Mouse (Mus musculus): Measurements from ENCODE around the gene Nat14. TPM values are rescaled to one million over a fixed set of nuclear protein-coding genes. Genes with fewer than 3 reads are reported as not detected.

Nat14 gene
- polyA plus RNA-seq, 1 experiment from 2014 or later: 38.3 TPM

DNA sequence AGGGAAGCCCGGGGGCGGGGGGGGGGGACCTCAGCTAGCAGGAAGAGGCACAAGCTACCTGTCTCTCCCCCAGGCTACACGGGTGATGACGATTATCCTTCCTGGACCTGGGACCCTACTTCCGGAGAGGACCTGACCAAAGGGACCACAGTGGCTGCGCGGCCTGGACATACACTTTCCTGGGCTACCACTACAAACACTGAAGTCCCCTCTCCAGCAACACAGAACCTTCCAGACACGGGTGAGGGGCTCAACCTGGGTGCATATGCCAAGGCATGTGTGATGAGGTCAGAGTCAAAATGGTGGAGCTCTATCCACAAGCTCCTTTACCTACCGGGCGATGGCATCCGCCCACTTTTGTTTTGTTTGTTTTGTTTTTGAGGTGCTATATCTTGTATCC lies 15.6 kb downstream of the Nat14 start:
- no peaks in the 10 kb centered on the region for H3K36me3 ChIP-seq (ENCODE audit: control insufficient read depth, insufficient read depth)
- H3K4me1 ChIP-seq (replicated peaks; ENCODE audit: control insufficient read depth, insufficient read depth, low read length): no peaks in the 10 kb centered on the region
- WGBS: 88% methylated on average over 9 of the region's 11 CpGs
- no peak overlapping the region for H3K27ac ChIP-seq (ENCODE audit: low read length)
- ATAC-seq: no peak
- H3K9ac ChIP-seq (replicated peaks; ENCODE audit: low read depth, low read length): no peak overlapping the region
- H3K9me3 ChIP-seq (ENCODE audit: control insufficient read depth, low read length): 0 out of 2 replicates have a peak, but pooled peaks cover 3% of the 10 kb centered on the region
- no peaks in the 10 kb centered on the region for H3K27me3 ChIP-seq (replicated peaks; ENCODE audit: control insufficient read depth, insufficient read depth, low read length)
- no peak overlapping the region for H3K4me3 ChIP-seq (replicated peaks; ENCODE audit: low read length)
- no peak overlapping the region for H3K4me2 ChIP-seq (ENCODE audit: low read length)

DNA sequence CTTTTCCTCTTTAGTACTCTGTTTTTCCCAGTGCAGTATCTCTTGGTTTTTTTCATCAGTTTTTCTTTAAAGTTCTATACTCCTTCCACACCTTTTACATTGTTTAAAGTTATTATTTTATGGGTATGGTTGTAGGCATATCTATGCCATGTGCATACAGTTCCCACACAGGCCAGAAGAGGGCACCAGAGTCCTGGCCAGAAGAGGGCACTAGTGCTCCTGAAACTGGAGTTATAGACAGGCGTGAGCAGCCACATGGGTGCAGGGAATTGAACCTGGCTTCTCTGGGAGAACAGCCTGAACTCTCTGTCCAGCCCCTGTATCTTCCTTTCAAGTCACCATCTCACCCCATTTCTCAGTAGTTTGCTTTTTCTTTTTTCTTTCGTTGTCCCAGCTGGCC lies 16.6 kb downstream of the Nat14 start:
- 26% methylated on average over 2 of the region's 2 CpGs for WGBS
- H3K4me3 ChIP-seq (replicated peaks; ENCODE audit: low read length): no peak overlapping the region
- H3K27me3 ChIP-seq (replicated peaks; ENCODE audit: control insufficient read depth, insufficient read depth, low read length): no peaks in the 10 kb centered on the region
- H3K4me2 ChIP-seq (ENCODE audit: low read length): no peak overlapping the region
- H3K9me3 ChIP-seq (ENCODE audit: control insufficient read depth, low read length): 0 out of 2 replicates have a peak, but pooled peaks cover 3% of the 10 kb centered on the region
- H3K36me3 ChIP-seq (ENCODE audit: control insufficient read depth, insufficient read depth): no peaks in the 10 kb centered on the region
- H3K27ac ChIP-seq (ENCODE audit: low read length): no peak overlapping the region
- no peak for ATAC-seq
- peaks cover 1% of the 10 kb centered on the region; the same call in 1 of the 2 replicates for H3K4me1 ChIP-seq (replicated peaks; ENCODE audit: control insufficient read depth, insufficient read depth, low read length)
- H3K9ac ChIP-seq (replicated peaks; ENCODE audit: low read depth, low read length): no peak overlapping the region

DNA sequence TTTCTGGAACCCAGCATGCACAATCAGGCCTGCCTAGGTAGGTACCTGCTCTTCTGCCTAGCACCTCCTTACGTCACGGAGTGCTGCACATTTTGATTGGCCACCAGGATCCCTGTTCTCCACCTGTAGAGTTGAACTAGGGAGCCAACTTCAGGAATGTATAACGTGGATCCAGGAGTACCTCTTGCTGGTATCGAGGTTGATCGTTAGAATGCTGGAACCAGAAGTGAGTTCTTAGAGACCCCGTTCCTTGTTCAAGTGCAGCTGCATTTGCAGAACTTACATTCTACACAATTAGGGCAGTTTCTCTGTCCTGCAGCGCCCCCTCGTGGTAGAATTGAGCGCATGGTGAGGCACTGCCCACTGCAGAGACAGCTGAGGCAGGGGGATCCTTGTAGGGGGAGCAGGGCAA lies 18.2 kb downstream of the Nat14 start:
- H3K4me2 ChIP-seq (ENCODE audit: low read length): no peak overlapping the region
- peaks cover 3% of the 10 kb centered on the region; the same call in 1 of the 2 replicates for H3K4me1 ChIP-seq (replicated peaks; ENCODE audit: control insufficient read depth, insufficient read depth, low read length)
- ATAC-seq: peak; percentile 60
- H3K9me3 ChIP-seq (ENCODE audit: control insufficient read depth, low read length): no peaks in the 10 kb centered on the region
- H3K9ac ChIP-seq (replicated peaks; ENCODE audit: low read depth, low read length): no peak overlapping the region
- H3K27me3 ChIP-seq (replicated peaks; ENCODE audit: control insufficient read depth, insufficient read depth, low read length): no peaks in the 10 kb centered on the region
- H3K36me3 ChIP-seq (ENCODE audit: control insufficient read depth, insufficient read depth): no peaks in the 10 kb centered on the region
- H3K4me3 ChIP-seq (replicated peaks; ENCODE audit: low read length): no peak overlapping the region
- 14% methylated on average over 9 of the region's 9 CpGs for WGBS
- H3K27ac ChIP-seq (ENCODE audit: low read length): no peak overlapping the region

DNA sequence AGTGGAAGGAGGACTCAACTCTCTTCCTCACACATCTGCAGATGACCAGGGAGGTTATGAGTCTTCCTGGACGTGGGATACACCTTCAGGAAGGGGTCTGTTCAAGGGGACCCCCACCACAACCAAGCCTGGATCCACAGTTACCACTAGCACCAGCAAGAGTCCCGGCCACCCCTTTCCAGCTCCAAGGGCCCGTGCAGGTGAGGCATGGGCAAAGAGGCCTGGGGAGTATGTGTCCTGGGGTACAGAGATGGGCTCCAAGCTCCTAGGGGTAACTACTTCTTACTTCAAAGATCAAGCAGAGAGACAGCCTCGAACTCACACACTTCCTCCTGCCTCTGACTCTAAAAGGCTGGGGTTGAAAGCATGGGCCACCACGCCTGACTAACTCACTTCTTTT lies 20.8 kb downstream of the Nat14 start:
- ATAC-seq: no peak
- H3K9ac ChIP-seq (replicated peaks; ENCODE audit: low read depth, low read length): no peak overlapping the region
- H3K27me3 ChIP-seq (replicated peaks; ENCODE audit: control insufficient read depth, insufficient read depth, low read length): no peaks in the 10 kb centered on the region
- H3K36me3 ChIP-seq (ENCODE audit: control insufficient read depth, insufficient read depth): no peaks in the 10 kb centered on the region
- WGBS: 50% methylated on average over 5 of the region's 5 CpGs
- no peaks in the 10 kb centered on the region for H3K9me3 ChIP-seq (ENCODE audit: control insufficient read depth, low read length)
- H3K27ac ChIP-seq (ENCODE audit: low read length): no peak overlapping the region
- H3K4me1 ChIP-seq (replicated peaks; ENCODE audit: control insufficient read depth, insufficient read depth, low read length): peaks cover 3% of the 10 kb centered on the region; the same call in 1 of the 2 replicates
- no peak overlapping the region for H3K4me3 ChIP-seq (replicated peaks; ENCODE audit: low read length)
- no peak overlapping the region for H3K4me2 ChIP-seq (ENCODE audit: low read length)

DNA sequence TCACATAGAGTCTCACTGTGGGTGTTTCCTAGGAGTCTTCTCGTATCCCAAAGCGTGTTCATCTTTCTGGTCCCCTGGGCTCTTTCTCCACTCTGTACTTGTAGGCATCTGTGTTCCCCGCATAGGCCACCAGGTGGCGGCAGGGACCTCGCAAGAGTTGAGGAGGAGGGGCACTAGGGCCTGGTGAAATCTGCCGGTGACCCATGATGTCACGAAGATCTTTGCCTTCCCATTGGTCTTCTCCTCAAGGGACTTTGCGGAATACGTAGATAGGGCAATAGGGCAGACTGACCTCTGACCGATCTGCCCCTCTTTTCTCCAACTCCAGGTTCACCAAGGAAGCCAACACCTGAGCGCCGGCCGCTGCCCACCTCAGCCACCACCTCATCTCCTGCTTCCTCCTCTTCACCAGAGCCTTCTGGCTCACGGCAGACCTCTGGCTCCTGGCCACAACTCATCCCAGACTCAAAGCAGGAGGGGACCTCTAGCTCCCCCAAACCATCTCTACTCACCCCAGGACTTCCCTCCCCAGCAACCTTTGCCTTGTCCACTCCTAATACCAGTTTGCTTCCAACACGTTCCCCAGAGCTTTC lies 21.5 kb downstream of the Nat14 start:
- ATAC-seq: peak; percentile 73
- no peak overlapping the region for H3K27ac ChIP-seq (ENCODE audit: low read length)
- peak overlapping the region; percentile 37 for H3K4me3 ChIP-seq (replicated peaks; ENCODE audit: low read length)
- no peaks in the 10 kb centered on the region for H3K36me3 ChIP-seq (ENCODE audit: control insufficient read depth, insufficient read depth)
- H3K9me3 ChIP-seq (ENCODE audit: control insufficient read depth, low read length): no peaks in the 10 kb centered on the region
- H3K9ac ChIP-seq (replicated peaks; ENCODE audit: low read depth, low read length): 0 out of 2 replicates have a peak overlapping the region, but pooled peaks have one; percentile 24
- H3K27me3 ChIP-seq (replicated peaks; ENCODE audit: control insufficient read depth, insufficient read depth, low read length): no peaks in the 10 kb centered on the region
- WGBS: 16% methylated on average over 15 of the region's 15 CpGs
- H3K4me1 ChIP-seq (replicated peaks; ENCODE audit: control insufficient read depth, insufficient read depth, low read length): peaks cover 3% of the 10 kb centered on the region; the same call in 1 of the 2 replicates
- H3K4me2 ChIP-seq (ENCODE audit: low read length): peak overlapping the region; percentile 45

DNA sequence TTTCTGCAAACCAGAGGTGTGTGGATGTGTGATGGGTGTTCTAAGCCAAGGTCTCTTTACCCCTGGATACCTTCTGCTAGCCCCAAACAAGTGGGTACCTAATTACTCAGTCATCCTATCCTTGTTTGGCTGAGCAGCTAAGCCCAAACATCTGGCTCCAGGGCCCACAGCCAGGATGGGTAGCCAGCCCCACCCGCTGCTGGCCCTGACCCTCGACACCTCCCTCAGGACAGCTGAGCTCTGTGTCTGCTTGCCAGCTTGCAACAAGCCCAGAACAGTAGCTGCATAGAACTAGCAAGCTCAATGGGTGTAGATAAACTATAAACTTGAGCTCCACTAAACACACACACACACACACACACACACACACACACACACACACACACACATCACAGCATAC lies 26.0 kb downstream of the Nat14 start:
- Histone ChIP-seq H3K27ac (ENCODE audit: low read length) (no peak overlapping the region), H3K4me1 (replicated peaks; ENCODE audit: control insufficient read depth, insufficient read depth, low read length) (peaks cover 3% of the 10 kb centered on the region; the same call in 1 of the 2 replicates), H3K9me3 (ENCODE audit: control insufficient read depth, low read length) (no peaks in the 10 kb centered on the region), H3K4me2 (ENCODE audit: low read length) (no peak overlapping the region), H3K4me3 (replicated peaks; ENCODE audit: low read length) (no peak overlapping the region), H3K9ac (replicated peaks; ENCODE audit: low read depth, low read length) (no peak overlapping the region), H3K27me3 (replicated peaks; ENCODE audit: control insufficient read depth, insufficient read depth, low read length) (no peaks in the 10 kb centered on the region), H3K36me3 (ENCODE audit: control insufficient read depth, insufficient read depth) (no peaks in the 10 kb centered on the region)
- 56% methylated on average over 2 of the region's 2 CpGs for WGBS
- no peak for ATAC-seq

DNA sequence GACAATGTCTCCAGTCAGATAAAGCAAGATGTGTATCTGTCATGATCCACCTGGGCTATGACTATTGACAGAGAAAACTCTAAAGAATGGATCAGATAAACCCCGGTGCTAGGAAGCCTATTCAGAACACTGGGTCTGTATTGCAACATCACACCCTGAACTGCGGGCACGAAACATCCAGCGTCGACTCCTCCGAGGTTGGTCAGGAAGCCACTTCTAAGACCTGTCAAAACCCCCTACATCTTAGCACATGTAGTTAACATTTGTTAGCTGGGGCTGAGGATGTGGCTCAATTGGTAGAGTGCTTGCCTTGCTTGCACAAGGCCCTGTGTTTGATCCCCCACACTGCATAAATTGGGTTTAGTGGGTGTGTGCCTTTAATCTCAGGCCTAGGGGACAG lies 26.6 kb downstream of the Nat14 start:
- no peak for ATAC-seq
- H3K36me3 ChIP-seq (ENCODE audit: control insufficient read depth, insufficient read depth): no peaks in the 10 kb centered on the region

DNA sequence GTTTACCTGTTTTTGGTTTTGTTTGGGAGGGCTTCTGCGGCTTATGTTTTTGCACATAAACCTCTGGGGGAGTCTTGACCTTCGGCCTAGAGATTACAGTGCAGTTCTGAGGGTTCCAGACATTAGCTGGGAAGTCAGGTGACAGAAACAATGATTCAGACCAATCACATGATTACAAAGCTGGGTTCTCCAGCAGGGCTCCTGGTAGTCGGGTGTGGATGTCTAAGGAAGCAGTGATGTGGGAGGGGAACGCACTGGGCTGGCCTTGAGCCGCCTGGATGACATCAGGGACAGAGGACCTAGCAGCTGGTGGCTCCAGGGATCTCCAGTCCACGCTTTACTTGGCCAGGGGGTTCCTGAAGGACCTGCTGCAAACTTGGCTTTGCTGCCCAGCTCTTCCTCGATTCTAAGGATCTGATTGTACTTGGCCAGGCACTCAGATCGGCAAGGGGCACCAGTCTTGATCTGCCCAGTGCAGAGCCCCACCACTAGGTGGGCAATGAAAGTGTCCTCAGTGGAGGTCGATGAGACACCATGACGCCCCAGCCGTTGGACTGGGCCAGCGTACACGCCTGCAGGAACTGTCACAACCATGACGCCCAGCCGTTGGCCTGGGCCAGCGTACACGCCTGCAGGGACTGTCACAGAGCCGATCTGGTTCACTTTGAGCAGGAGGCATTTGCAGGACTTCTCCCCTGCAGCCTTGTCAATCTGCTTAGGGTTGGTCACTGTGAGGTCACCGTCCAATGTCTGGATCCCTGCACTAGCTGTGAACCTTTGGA lies 28.9 kb downstream of the Nat14 start:
- ATAC-seq: no peak
- no peak overlapping the region for H3K9ac ChIP-seq (replicated peaks; ENCODE audit: low read depth, low read length)
- 84% methylated on average over 19 of the region's 19 CpGs for WGBS
- no peaks in the 10 kb centered on the region for H3K4me1 ChIP-seq (replicated peaks; ENCODE audit: control insufficient read depth, insufficient read depth, low read length)
- no peak overlapping the region for H3K4me3 ChIP-seq (replicated peaks; ENCODE audit: low read length)
- H3K36me3 ChIP-seq (ENCODE audit: control insufficient read depth, insufficient read depth): no peaks in the 10 kb centered on the region
- no peak overlapping the region for H3K27ac ChIP-seq (ENCODE audit: low read length)
- no peaks in the 10 kb centered on the region for H3K9me3 ChIP-seq (ENCODE audit: control insufficient read depth, low read length)
- H3K4me2 ChIP-seq (ENCODE audit: low read length): no peak overlapping the region
- H3K27me3 ChIP-seq (replicated peaks; ENCODE audit: control insufficient read depth, insufficient read depth, low read length): no peaks in the 10 kb centered on the region

More for the DNA sequence above, 26.6 kb downstream of the Nat14 start:
- H3K4me1 ChIP-seq (replicated peaks; ENCODE audit: control insufficient read depth, insufficient read depth, low read length): peaks cover 2% of the 10 kb centered on the region; the same call in 1 of the 2 replicates
- no peak overlapping the region for H3K27ac ChIP-seq (ENCODE audit: low read length)
- WGBS: 93% methylated on average over 6 of the region's 6 CpGs
- no peaks in the 10 kb centered on the region for H3K27me3 ChIP-seq (replicated peaks; ENCODE audit: control insufficient read depth, insufficient read depth, low read length)
- H3K4me3 ChIP-seq (replicated peaks; ENCODE audit: low read length): no peak overlapping the region
- H3K9me3 ChIP-seq (ENCODE audit: control insufficient read depth, low read length): no peaks in the 10 kb centered on the region
- H3K9ac ChIP-seq (replicated peaks; ENCODE audit: low read depth, low read length): no peak overlapping the region
- H3K4me2 ChIP-seq (ENCODE audit: low read length): no peak overlapping the region

DNA sequence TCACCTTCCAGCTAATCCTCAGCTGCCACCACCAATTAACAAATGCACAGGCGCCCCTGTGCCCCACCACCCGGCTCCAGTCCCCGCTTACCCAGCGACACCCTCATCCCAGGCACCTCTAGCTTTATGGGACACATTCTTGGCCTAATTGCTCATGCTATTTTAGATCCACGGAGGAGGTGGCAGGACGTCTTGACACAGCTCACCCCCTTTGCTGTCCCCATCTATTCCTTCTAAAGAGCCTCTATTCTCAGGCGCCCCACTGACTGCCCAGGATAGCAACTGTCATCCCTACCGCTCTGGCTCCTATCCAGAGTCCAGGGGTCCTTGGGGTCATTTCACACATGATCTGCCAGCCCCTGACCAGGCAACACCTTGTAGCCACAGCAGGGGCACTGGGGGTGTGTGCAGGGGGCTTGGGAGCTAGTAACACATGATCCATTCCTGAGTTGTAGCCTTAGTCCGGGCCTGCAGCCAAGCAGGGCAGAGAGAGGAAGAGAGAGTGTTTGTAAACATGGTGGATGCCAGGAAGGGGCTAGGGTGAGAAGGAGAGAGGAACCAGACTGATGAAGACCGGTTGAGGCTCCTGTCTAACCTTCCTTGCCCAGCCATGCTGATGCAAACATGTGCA lies 32.1 kb downstream of the Nat14 start:
- Histone ChIP-seq H3K36me3 (ENCODE audit: control insufficient read depth, insufficient read depth) (no peaks in the 10 kb centered on the region), H3K9me3 (ENCODE audit: control insufficient read depth, low read length) (no peaks in the 10 kb centered on the region), H3K9ac (replicated peaks; ENCODE audit: low read depth, low read length) (no peak overlapping the region), H3K27ac (ENCODE audit: low read length) (no peak overlapping the region), H3K4me1 (replicated peaks; ENCODE audit: control insufficient read depth, insufficient read depth, low read length) (no peaks in the 10 kb centered on the region), H3K27me3 (replicated peaks; ENCODE audit: control insufficient read depth, insufficient read depth, low read length) (no peaks in the 10 kb centered on the region), H3K4me3 (replicated peaks; ENCODE audit: low read length) (no peak overlapping the region), H3K4me2 (ENCODE audit: low read length) (no peak overlapping the region)
- ATAC-seq: no peak
- 30% methylated on average over 10 of the region's 10 CpGs for WGBS

Data from forebrain, embryonic 16.5 days (tissue).